Mouse (Mus musculus): Measurements from ENCODE around the gene Akr1b3. TPM values are rescaled to one million over a fixed set of nuclear protein-coding genes. Genes with fewer than 3 reads are reported as not detected.
"Not testable (repeated sequence)": the region's sequence is repeated elsewhere in the genome, so short reads cannot be mapped to it uniquely, and the experiment has no call there.

Akr1b3 gene
- polyA plus RNA-seq, 1 experiment from 2014 or later, result 72.9 TPM

- H3K4me2 ChIP-seq (replicated peaks; ENCODE audit: low read depth), result no peak overlapping the region
- no peaks in the 10 kb centered on the region for H3K4me1 ChIP-seq (replicated peaks; ENCODE audit: control insufficient read depth, insufficient read depth, low read length)
- no peaks in the 10 kb centered on the region for H3K27me3 ChIP-seq (replicated peaks; ENCODE audit: control insufficient read depth, insufficient read depth, low read length)
- H3K9me3 ChIP-seq (ENCODE audit: control insufficient read depth), result no peaks in the 10 kb centered on the region
- H3K9ac ChIP-seq (ENCODE audit: low read depth, low read length), result no peak overlapping the region
- H3K36me3 ChIP-seq (ENCODE audit: control insufficient read depth, insufficient read depth), result no peaks in the 10 kb centered on the region
- no peak for ATAC-seq
- no peak overlapping the region for H3K4me3 ChIP-seq (ENCODE audit: low read depth, low read length)
- TF ChIP-seq CTCF (IDR thresholded peaks at IDR 0.05; ENCODE audit: low read depth), result no peak
- no peak overlapping the region for H3K27ac ChIP-seq (ENCODE audit: low read depth, low read length)
- 67% methylated on average over 10 of the region's 10 CpGs for WGBS
These were observed 27.0 kb upstream of the Akr1b3 start for GRCm38 (mm10) chr6:34344135-34344850.

DNA sequence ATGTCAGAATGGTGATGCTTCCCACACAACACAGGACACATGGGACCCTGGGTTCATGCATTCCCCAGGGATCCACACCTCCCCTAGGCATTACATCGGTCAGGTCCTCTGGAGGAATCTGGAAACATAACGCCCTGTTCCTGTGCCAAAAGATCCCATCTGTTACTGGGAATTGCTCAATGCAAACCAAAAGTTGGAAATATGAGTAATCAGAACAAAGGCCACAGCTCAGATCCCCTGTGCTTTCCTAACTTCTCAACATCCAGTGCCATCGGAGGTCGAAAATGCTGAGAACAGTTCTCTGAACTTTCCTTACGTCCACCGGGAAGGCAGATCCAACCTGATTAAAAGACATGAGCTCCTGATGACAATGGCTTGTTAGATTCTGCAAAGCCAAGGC is 26.1 kb upstream of the Akr1b3 start:
- no peaks in the 10 kb centered on the region for H3K27me3 ChIP-seq (replicated peaks; ENCODE audit: control insufficient read depth, insufficient read depth, low read length)
- H3K4me3 ChIP-seq (ENCODE audit: low read depth, low read length), result no peak overlapping the region
- H3K9ac ChIP-seq (ENCODE audit: low read depth, low read length), result no peak overlapping the region
- no peaks in the 10 kb centered on the region for H3K9me3 ChIP-seq (ENCODE audit: control insufficient read depth)
- WGBS, result 76% methylated on average over 6 of the region's 6 CpGs
- no peak for ATAC-seq
- no peak overlapping the region for H3K4me2 ChIP-seq (replicated peaks; ENCODE audit: low read depth)
- no peak overlapping the region for H3K27ac ChIP-seq (ENCODE audit: low read depth, low read length)
- no peaks in the 10 kb centered on the region for H3K4me1 ChIP-seq (replicated peaks; ENCODE audit: control insufficient read depth, insufficient read depth, low read length)
- H3K36me3 ChIP-seq (ENCODE audit: control insufficient read depth, insufficient read depth), result no peaks in the 10 kb centered on the region
- TF ChIP-seq CTCF (IDR thresholded peaks at IDR 0.05; ENCODE audit: low read depth), result no peak

GRCm38 (mm10) chr6:34342476-34342875 is 25.2 kb upstream of the Akr1b3 start:
- Histone ChIP-seq H3K4me2 (replicated peaks; ENCODE audit: low read depth) (no peak overlapping the region), H3K4me1 (replicated peaks; ENCODE audit: control insufficient read depth, insufficient read depth, low read length) (no peaks in the 10 kb centered on the region), H3K27me3 (replicated peaks; ENCODE audit: control insufficient read depth, insufficient read depth, low read length) (no peaks in the 10 kb centered on the region), H3K9ac (ENCODE audit: low read depth, low read length) (no peak overlapping the region), H3K4me3 (ENCODE audit: low read depth, low read length) (no peak overlapping the region), H3K9me3 (ENCODE audit: control insufficient read depth) (no peaks in the 10 kb centered on the region), H3K36me3 (ENCODE audit: control insufficient read depth, insufficient read depth) (no peaks in the 10 kb centered on the region), H3K27ac (ENCODE audit: low read depth, low read length) (no peak overlapping the region)
- WGBS, result 80% methylated on average over 2 of the region's 2 CpGs
- TF ChIP-seq CTCF (IDR thresholded peaks at IDR 0.05; ENCODE audit: low read depth), result no peak
- ATAC-seq, result no peak

DNA sequence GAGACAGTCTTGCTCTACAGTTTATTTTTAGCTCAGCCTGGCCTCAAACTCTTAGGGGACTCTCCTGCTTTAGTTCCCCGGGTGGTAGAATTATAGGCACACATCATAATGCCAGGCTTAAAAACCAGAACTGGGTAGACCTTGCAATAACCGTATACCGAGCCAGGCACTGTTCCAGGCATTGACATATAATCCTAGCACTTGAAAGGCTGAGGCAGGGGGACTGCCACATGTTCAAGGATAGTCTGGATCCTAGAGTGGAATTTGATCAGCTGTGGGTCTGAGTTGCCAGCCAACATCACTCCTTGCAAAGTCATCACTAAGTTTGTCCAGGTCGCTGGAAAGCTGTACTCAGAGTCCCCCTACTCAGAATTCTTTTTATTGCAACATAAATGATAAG is 24.7 kb upstream of the Akr1b3 start:
- Histone ChIP-seq H3K4me1 (replicated peaks; ENCODE audit: control insufficient read depth, insufficient read depth, low read length) (no peaks in the 10 kb centered on the region), H3K4me3 (ENCODE audit: low read depth, low read length) (no peak overlapping the region), H3K36me3 (ENCODE audit: control insufficient read depth, insufficient read depth) (no peaks in the 10 kb centered on the region), H3K9me3 (ENCODE audit: control insufficient read depth) (no peaks in the 10 kb centered on the region), H3K27me3 (replicated peaks; ENCODE audit: control insufficient read depth, insufficient read depth, low read length) (no peaks in the 10 kb centered on the region), H3K9ac (ENCODE audit: low read depth, low read length) (no peak overlapping the region), H3K27ac (ENCODE audit: low read depth, low read length) (no peak overlapping the region), H3K4me2 (replicated peaks; ENCODE audit: low read depth) (no peak overlapping the region)
- ATAC-seq, result no peak
- no peak for TF ChIP-seq CTCF (IDR thresholded peaks at IDR 0.05; ENCODE audit: low read depth)
- WGBS, result 79% methylated on average over 4 of the region's 4 CpGs

GRCm38 (mm10) chr6:34337799-34338198 is 20.5 kb upstream of the Akr1b3 start:
- H3K4me2 ChIP-seq (replicated peaks; ENCODE audit: low read depth), result no peak overlapping the region
- H3K9me3 ChIP-seq (ENCODE audit: control insufficient read depth), result no peaks in the 10 kb centered on the region
- H3K36me3 ChIP-seq (ENCODE audit: control insufficient read depth, insufficient read depth), result no peaks in the 10 kb centered on the region
- no peak overlapping the region for H3K4me3 ChIP-seq (ENCODE audit: low read depth, low read length)
- H3K4me1 ChIP-seq (replicated peaks; ENCODE audit: control insufficient read depth, insufficient read depth, low read length), result no peaks in the 10 kb centered on the region
- no peak overlapping the region for H3K9ac ChIP-seq (ENCODE audit: low read depth, low read length)
- H3K27me3 ChIP-seq (replicated peaks; ENCODE audit: control insufficient read depth, insufficient read depth, low read length), result no peaks in the 10 kb centered on the region
- ATAC-seq, result no peak
- TF ChIP-seq CTCF (IDR thresholded peaks at IDR 0.05; ENCODE audit: low read depth), result no peak
- H3K27ac ChIP-seq (ENCODE audit: low read depth, low read length), result no peak overlapping the region
- WGBS, result 80% methylated on average over 2 of the region's 2 CpGs

- Histone ChIP-seq H3K4me3 (ENCODE audit: low read depth, low read length) (no peak overlapping the region), H3K9ac (ENCODE audit: low read depth, low read length) (no peak overlapping the region), H3K9me3 (ENCODE audit: control insufficient read depth) (no peaks in the 10 kb centered on the region), H3K4me1 (replicated peaks; ENCODE audit: control insufficient read depth, insufficient read depth, low read length) (no peaks in the 10 kb centered on the region), H3K4me2 (replicated peaks; ENCODE audit: low read depth) (no peak overlapping the region), H3K27ac (ENCODE audit: low read depth, low read length) (no peak overlapping the region), H3K36me3 (ENCODE audit: control insufficient read depth, insufficient read depth) (no peaks in the 10 kb centered on the region), H3K27me3 (replicated peaks; ENCODE audit: control insufficient read depth, insufficient read depth, low read length) (no peaks in the 10 kb centered on the region)
- 72% methylated on average over 5 of the region's 5 CpGs for WGBS
- no peak for TF ChIP-seq CTCF (IDR thresholded peaks at IDR 0.05; ENCODE audit: low read depth)
- no peak for ATAC-seq
These were observed 17.4 kb upstream of the Akr1b3 start for GRCm38 (mm10) chr6:34334673-34335072.

DNA sequence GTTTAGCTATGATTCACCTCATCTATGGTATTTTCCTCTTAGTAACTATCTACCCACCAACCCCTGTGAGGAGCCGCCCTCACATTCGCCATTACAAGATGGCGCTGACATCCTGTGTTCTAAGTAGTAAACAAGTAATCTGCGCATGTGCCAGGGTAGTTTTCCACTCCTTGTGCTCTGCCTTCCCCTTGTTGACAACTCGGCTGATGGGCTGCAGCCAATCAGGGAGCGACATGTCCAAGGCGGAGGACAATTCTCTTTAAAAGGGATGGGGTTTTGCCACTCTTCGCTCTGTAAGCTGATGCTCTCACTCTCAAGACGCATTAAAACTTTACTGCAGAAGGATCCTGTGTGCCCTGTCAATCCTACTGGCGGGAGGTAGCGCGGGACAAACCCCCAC is 14.5 kb upstream of the Akr1b3 start:
- not testable (repeated sequence) for H3K9me3 ChIP-seq (ENCODE audit: control insufficient read depth); ATAC-seq; H3K36me3 ChIP-seq (ENCODE audit: control insufficient read depth, insufficient read depth); H3K4me2 ChIP-seq (replicated peaks; ENCODE audit: low read depth); H3K4me3 ChIP-seq (ENCODE audit: low read depth, low read length); H3K9ac ChIP-seq (ENCODE audit: low read depth, low read length); H3K27ac ChIP-seq (ENCODE audit: low read depth, low read length); H3K27me3 ChIP-seq (replicated peaks; ENCODE audit: control insufficient read depth, insufficient read depth, low read length); H3K4me1 ChIP-seq (replicated peaks; ENCODE audit: control insufficient read depth, insufficient read depth, low read length)
- WGBS, result 86% methylated on average over 12 of the region's 12 CpGs
